Mouse (Mus musculus) T-helper 1 cell (primary cell): ENCODE results near the gene Snrk.
"Not testable (repeated sequence)": the region's sequence is repeated elsewhere in the genome, so short reads cannot be mapped to it uniquely, and the experiment has no call there.

ENCODE experiments used
- in situ Hi-C: fragments of 300-600 bp; cut with MboI, MseI; formaldehyde crosslinking; loops from one replicate; pipeline ENCODE4 v1.15.1; 2025; ENCODE audit warnings: high pct_unique_total_duplicates

Gene Snrk

GRCm38 (mm10) chr9:122143219-122143618 lies 26.2 kb downstream of the Snrk start:
- in situ Hi-C loops: no loop called here

- in situ Hi-C loops: no loop called here
These were observed 27.7 kb downstream of the Snrk start for GRCm38 (mm10) chr9:122144776-122145175.

- in situ Hi-C loops: no loop called here
These were observed 28.6 kb downstream of the Snrk start for GRCm38 (mm10) chr9:122145677-122146076.

GRCm38 (mm10) chr9:122146124-122146870 lies 29.2 kb downstream of the Snrk start:
- in situ Hi-C loops: no loop called here

GRCm38 (mm10) chr9:122148356-122148755 lies 31.3 kb downstream of the Snrk start:
- in situ Hi-C loops: no loop called here

- in situ Hi-C loops: no loop called here
These were observed 33.1 kb downstream of the Snrk start for GRCm38 (mm10) chr9:122149997-122150826.

GRCm38 (mm10) chr9:122152063-122152462 lies 35.0 kb downstream of the Snrk start:
- in situ Hi-C loops: no loop called here

- in situ Hi-C loops: no loop called here
These were observed 35.4 kb downstream of the Snrk start for GRCm38 (mm10) chr9:122152501-122152900.

GRCm38 (mm10) chr9:122153436-122153835 lies 36.4 kb downstream of the Snrk start:
- in situ Hi-C loops: no loop called here

GRCm38 (mm10) chr9:122155193-122155592 lies 38.1 kb downstream of the Snrk start:
- in situ Hi-C loops: no loop called here

GRCm38 (mm10) chr9:122156389-122157078 lies 39.5 kb downstream of the Snrk start:
- in situ Hi-C loops: no loop called here

GRCm38 (mm10) chr9:122157079-122157441 lies 40.0 kb downstream of the Snrk start:
- in situ Hi-C loops: no loop called here

GRCm38 (mm10) chr9:122164535-122164934 lies 47.5 kb downstream of the Snrk start:
- in situ Hi-C loops: no loop called here

- in situ Hi-C loops: not testable (repeated sequence)
These were observed 50.7 kb downstream of the Snrk start for GRCm38 (mm10) chr9:122167719-122168118.

- in situ Hi-C loops: no loop called here
These were observed 52.8 kb downstream of the Snrk start for GRCm38 (mm10) chr9:122169901-122170300.

- in situ Hi-C loops: no loop called here
These were observed 55.6 kb downstream of the Snrk start for GRCm38 (mm10) chr9:122172612-122173186.

GRCm38 (mm10) chr9:122173405-122174233 lies 56.6 kb downstream of the Snrk start:
- in situ Hi-C loops: no loop called here

GRCm38 (mm10) chr9:122174723-122175122 lies 57.7 kb downstream of the Snrk start:
- in situ Hi-C loops: no loop called here

GRCm38 (mm10) chr9:122177256-122178220 lies 60.5 kb downstream of the Snrk start:
- in situ Hi-C loops: no loop called here

GRCm38 (mm10) chr9:122178427-122178826 lies 61.4 kb downstream of the Snrk start:
- in situ Hi-C loops: no loop called here
